Mouse (Mus musculus) lung, postnatal 0 days (tissue): Measurements from ENCODE around the gene Mbd4.

Source experiments
- CTCF ChIP-seq: IDR thresholded peaks from 2 replicates; pipeline ENCODE4 v1.5.1; 2016; ENCODE audit warnings: antibody characterized with exemption, mild to moderate bottlenecking
- EP300 ChIP-seq: IDR thresholded peaks from 2 replicates; pipeline ENCODE4 v1.6.1; 2016; ENCODE audit warnings: antibody characterized with exemption, mild to moderate bottlenecking, control low read depth

GRCm38 (mm10) chr6:115832152-115832850, 20.9 kb downstream of the Mbd4 start:
- no peak for TF ChIP-seq CTCF
- no peak for TF ChIP-seq EP300
